Mouse (Mus musculus) thymus, postnatal 36 days (tissue): ENCODE measurements at regions not wholly inside any gene's neighbourhood (a gene's known extent, or its start where the extent isn't known, plus 50 kb on each side); places are given as distances from the start of the nearest gene placed in this dataset.
"Not testable (repeated sequence)": the region's sequence is repeated elsewhere in the genome, so short reads cannot be mapped to it uniquely, and the experiment has no call there.

Experiments used
- DNase-seq, 2 experiments: peaks; one replicate each; pipeline ENCODE4 v3.0.0; 2022; ENCODE audit warnings: mixed read lengths in 2 of 2

DNA sequence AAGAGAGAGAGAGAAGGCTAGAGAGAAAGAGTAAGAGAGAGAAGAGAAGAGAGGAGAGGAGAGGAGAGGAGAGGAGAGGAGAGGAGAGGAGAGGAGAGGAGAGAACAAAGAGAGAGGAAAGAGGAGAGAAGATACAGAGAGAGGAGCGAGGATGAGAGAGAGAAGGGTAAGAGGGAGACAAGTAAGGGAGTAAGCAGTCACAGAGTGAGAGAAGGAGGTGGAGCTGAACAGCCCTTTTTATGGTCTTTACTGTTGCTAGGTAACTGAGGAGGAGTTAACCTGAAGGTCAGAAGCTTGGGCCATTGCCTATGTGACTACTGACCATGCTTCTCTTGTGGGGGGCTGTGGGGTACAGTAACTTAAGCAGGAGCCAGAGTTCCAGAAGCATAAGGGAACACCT is 430.2 kb downstream of the 1190002N15Rik start:
- not testable (repeated sequence) for DNase-seq

DNA sequence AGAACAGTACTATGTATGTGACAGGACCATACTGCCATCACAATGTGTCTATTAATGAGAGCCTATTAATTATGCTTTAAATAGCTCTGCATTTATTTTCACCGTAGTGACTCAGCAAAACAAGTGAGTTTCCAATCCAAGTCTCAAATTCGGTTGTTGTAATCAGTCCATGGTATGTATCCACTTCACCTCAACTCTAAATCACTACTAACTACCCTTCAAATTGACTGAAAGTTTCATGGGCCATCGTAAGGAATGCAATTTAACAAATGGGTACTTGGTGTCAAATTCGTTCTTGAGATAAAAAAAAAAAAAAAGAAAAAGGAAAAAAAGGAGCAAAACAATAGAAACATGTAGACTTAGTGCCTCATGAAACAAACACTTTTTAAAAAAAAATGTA is 433.2 kb downstream of the 1190002N15Rik start:
- DNase-seq, result no peak

DNA sequence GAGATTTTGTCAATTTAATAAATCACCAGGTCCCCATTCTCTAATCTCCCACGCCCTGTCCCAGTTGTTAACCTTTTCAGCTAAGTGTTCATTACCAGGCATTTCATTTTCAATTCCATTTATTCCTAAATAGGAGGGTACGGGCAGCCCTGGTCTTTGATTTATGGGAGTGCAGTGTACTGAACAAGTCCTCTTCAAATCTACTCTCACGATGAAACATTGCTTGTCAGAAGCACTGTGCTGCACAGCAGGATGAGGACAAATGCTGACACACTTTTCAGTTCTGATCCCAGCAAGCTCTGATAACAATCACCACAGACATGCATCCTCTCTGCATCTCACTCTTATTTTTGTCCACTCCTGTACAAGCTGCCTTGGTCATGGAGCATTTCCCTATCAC is 435.9 kb downstream of the 1190002N15Rik start:
- DNase-seq, result no peak

DNA sequence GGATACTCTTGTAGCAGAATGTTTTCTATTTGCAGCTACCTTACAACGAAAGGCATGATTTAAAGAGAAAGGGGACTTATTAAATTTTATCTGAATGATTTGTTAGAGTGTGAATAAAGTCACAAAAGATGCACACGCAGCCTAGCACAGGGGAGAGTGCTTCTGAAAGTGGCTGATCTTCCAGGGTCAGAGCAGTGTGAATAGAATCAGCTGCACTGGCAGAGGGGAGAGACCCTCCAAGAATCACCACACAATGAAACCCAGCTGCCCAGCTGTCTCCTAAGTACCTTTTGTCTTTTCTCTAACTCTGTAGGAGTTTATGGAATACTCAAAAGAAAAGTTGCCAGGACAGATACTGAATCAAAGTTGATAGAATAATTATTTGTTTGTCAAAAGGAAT is 443.1 kb downstream of the 1190002N15Rik start:
- no peak for DNase-seq

DNA sequence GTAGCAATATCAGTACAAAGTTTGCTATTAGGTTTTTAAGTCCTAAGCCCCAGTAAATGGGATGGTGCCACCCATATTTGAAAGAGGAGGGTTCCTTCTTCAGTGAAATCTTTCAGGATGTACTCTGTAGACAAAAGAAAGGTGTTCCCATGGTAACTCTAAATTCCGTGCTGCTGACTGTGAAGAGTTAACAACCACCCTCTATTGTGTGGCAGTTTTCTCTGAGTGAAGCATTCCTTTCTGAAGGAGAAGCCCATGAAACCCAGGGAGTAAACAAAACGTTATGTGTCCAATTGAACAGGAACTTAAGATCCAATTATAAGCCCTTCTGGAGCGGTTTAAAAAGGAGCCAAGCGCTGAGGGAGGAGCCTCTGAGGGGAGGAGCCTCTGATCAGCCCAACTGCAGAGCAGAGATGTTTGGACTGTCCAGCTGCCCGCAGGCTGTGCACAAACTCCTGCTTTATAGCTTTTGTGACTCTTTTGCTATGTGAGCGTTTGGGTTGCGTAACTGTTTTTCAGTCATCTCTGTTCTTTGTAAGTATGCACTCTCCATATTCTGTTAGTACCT is 446.1 kb downstream of the 1190002N15Rik start:
- no peak for DNase-seq

DNA sequence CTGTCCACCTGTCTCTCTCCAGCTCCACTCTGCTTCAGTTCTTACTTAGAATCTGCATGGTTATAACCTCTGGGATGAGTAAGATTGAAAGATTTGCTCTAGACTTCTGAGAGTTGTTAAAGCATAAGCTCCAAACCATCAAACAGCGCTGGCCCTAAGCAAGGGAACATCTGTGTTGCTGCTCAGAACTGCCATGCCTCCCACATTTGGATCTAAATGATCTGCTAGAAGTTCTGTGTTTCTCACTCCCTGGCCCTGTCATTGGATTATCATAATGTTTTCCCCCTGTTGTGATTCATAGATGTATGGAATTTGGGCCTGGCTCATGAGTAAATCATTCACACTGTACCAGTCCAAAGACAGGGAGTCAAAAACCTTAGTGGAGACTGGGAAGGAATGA is 448.1 kb downstream of the 1190002N15Rik start:
- DNase-seq, result no peak

DNA sequence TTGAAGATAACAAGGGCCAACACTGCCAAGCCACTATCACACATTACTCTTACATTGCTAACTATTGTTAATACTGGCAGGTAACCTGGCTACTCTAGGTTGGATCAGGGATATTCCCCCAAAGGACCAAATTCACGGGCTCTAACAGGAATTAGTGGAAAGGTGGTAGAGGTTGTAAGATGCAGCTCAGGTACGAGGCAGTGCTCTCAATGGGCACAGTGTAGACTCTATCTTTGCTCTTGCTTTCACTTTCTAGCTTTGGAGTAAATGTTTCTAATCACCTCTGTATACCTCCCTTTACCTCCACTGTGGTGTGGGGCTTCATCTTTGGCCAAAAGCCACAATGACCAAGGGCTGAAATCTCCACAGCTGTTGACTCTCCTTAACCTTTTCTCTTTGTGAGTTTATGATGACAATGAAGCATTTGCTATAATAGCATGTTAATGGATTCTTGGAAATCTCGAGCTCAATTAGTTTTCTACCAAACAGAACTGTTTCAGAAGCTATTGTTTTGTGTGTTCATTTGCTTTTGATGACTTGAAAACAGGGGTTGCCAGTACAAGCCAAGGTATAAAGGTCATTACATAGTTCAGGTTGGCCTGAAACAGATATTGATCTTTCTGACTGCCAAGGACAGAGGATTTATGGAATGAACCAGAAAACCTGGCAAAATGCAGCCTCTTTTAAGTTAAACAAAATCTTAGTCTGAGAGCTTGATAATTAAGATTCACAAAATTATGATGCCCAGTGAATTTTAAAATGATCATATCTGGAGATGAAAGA is 454.1 kb downstream of the 1190002N15Rik start:
- DNase-seq, result no peak

DNA sequence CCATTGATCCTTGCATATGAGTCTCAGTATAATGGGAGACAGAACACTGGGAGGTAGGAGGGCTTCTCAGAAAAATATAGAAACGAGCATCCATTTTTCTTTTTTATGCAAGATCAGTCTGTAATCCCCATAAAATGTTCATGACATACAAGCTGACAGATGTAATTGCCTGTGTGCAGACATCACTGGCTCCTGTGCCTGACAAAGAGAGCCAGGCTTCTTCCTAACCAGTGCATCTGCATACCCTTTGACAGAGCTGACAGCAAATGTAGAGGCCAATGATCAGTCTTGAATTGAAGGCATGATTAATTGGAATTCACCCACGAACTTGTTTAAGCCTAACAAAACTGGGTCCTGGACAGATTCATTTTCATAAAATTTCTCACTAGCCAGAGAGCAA is 463.0 kb downstream of the 1190002N15Rik start:
- no peak for DNase-seq

DNA sequence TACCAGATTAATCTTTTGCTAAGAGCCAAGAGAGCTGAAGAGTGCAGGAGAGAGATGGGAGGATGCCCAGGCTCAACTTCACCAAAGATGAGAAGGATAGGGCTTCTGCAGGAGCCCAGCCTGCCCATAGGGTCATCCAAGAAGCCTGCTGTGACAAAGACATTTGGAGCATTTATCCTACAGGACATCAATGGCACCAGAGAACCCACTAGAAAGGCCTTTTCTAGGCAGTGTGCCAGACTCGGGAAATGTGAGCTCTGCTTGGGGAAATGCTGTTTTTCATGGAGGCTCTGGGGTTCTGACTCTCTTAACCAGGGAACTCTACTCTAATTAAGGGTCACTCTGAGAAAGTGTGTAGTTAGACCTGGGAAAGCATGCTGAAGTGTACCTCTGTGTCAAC is 470.8 kb downstream of the 1190002N15Rik start:
- DNase-seq, result no peak

DNA sequence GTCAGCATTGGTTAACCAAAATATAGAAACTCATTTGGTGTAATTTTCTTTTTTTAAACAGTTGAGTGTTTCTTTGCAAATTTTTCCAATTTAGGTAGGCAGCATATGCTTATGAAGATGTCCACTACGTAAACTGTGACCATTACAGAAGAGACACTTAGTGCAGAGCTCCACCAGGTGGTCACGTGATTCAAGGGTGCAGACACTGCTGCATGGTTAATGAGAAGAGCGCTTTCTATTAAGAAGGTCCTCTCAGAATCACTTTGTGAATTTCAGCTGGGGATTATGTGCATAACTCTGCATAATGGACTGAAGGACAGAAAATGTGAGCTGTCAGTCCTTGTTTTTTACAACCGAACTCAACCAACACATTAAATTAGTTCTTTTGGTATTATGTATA is 484.7 kb downstream of the 1190002N15Rik start:
- DNase-seq, result no peak

DNA sequence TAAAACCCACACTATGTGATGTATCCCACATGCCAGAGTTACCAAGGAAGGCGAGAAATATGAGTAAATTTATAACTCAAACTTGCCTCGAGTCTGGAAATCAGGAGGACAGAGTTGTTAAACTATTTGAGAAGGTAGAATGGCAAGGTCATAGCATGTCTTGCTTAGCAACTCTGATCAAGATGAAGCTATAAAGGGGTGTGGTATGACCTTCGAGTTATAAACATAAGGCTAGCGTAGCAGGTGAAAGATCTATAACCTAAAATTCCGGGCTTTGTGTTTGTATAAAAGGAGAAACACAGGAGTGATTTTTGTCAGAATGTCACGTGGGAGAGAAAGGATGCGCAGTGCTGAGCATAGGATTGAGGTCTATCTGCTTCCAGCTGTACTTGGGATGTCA is 490.0 kb downstream of the 1190002N15Rik start:
- DNase-seq, result no peak

DNA sequence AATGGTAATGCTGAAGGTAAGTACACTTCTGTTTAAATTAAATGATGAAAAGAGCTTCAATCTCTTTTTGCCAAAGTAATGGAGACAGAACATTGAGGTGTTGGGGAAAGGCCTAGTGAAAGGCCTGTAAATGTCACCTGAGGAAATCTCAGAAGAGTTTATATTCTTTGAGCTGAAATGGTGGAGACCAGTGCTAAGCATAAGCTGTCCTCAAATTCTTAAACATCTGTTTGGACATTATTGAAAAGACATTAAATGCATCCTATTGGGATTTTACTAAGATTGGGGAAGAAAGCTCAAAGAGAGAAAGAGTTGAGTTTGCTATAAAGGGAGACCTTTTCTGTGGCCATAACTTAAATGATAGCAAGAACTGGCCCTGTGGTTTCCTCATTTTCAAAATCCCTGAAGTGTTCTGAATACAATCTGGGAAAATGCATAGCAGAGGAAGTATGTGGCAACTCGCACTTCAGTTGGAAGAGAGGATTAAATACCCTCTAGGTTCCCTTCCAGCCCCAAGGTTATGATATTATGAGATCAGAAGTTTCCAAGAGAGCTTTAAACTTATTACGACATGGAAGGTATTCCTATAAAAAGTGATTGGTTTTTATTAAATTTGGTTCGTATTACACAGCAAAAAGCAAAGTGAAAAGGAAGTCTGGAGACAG is 492.3 kb downstream of the 1190002N15Rik start:
- DNase-seq, result no peak

DNA sequence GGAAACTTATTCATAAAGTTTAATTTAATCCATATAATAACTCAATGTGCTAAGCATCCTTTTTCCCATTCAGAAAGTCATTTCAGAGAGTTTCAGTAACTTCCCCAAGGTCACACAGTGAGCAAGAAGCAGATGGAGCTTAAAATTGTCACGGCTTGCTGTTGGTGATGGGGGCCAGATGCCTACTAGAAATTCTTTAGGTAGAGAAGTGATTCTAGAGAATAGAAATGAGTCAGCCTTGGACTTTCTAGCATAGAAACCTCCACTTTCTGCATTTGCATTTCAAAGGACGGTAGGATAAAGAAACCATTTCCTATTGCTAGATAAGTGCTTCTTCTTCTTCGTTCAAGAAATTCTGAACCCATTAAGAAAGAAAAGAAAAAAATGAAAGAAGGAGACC is 514.1 kb downstream of the 1190002N15Rik start:
- no peak for DNase-seq

DNA sequence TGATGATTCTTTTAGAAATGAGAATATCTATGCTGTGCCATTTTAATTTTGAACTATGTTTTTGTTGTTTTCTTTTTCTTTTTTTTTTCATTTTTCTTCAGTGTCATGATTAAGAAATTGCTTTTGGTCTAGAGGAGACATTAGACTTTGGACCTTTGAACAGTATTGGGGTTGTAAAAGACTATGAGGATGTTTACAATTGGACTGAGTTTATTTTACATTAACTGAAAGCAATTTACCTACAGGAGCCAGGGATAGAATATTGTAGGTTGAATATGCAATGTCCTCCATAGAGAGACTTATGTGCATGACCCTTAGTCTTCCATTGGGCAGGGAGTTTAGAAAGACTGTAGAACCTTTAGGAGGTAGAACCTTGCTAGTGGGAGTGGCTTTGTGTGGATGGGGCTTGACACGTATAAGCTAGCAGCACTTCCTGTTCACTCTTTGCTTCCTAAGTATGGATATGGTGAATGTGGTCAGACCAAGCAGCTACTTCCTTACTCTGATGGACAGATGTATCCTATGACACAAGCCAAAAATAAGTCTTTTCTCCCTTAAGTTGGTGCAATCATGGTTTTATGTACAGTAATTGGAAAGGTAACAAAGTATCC is 516.5 kb downstream of the 1190002N15Rik start:
- DNase-seq, result no peak

DNA sequence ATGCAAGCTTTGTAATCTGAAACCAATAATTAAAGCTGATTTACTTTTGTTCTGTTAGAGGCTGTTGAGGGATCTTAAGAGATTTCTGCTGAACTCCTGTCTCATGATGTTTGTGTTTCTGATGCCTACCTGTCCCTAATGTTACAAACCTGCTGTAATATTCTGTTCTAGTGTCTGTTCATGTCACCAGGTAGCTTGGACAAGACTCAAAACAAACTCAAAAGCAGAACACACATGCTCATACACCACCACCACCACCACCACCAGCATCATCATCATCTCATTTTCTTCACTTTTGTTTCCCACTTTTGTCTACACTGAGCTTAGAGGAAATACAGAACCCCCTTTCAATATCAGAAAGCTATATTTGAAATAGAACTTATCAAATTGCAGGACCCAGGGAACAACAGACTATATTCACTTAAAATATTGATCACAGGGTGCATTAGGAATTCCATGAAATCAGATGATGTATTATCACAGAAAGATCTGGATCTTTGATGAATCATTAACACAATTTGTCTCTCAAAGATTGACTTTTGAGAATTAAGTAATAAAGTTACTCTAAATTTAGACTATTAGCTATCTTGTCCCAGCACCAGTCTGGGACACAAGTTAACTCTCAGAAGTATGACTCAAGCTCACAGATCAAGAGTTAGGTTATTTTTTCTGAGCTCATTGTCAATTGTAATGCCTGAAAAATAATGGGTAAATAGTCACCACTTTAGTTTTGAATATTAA is 521.0 kb downstream of the 1190002N15Rik start:
- DNase-seq, result no peak

DNA sequence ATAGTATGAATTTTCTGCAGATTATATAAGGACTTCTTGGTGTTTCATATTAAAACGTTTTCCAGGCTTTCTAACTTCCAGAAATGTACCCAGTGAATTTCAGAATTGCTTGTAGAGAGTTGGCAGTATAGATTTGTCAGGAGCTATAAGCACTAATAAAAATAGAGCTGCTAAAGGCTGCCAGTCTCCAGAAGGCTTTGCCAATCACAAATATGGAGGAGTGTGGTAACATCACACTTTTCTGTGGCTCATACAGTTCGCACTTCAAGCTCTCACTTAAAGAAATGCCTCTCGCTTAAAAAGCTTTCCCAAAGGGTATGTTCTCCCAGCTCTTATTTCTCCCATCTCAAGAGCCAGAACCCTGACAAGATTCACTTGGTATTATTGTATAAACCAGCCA is 545.7 kb downstream of the 1190002N15Rik start:
- DNase-seq, result no peak

DNA sequence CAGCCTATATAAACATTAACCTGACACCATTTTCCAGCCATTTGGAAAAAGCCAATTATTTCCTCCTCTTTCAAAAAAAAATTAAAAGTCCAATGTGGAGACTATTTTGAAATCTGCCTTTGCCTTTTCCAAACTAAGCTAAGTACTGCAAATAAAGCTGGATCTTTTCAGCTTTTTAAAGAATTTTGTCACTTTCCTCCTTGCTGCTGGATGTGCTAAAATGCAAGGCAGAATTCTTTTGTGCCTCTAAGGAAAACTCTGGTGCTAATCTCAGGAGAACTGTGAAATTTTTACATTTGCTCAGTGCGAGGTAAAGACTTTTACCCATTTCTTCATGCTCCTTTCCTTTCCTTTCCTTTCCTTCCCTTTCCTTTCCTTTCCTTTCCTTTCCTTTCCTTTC is 546.7 kb downstream of the 1190002N15Rik start:
- DNase-seq, result no peak

DNA sequence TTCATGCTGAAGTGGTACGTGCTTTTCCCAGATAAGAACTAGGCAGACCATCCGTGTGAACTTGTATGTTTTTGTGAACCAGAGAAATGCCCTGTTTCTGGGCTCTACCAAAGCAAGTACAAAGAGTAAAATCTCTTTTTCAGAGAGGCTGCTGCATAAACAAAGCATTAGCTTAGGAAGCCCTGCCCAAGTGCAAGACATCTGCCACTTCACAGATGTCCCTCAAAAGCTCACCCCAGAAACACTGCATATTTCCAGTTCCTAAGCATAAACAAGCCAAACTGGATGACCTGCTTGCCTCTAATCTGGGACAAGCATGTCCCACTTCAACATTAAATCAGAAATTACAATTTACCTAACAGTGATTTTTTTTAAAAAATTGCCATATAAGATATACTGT is 556.7 kb downstream of the 1190002N15Rik start:
- no peak for DNase-seq

DNA sequence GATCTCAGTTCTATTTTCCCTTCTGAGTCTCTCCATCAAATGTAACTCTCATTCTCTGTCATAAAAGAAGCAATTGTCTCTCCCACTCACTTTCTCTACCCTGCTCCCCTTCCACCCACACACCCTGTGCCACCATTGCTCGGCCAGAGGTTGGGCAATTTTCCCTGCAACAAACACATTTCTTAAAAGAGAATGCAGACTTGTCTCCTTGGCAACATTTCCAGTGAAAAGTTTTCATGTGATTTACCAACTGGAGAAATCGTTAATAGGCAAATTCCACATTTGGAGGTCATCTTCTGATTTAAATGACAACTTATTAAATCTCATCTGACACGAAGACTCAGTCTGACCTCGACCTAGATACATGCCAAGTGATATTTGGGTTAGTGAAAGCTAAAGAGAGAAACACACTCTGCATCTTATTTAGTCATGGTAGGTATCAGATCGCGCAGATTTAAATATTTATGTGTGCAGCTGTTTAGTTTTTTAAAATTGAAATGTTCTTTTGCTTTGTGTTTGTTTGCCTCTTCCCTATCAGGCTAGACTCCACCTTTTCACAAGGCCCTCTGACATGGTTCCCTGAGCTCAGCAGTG is 568.1 kb downstream of the 1190002N15Rik start:
- DNase-seq, result no peak

DNA sequence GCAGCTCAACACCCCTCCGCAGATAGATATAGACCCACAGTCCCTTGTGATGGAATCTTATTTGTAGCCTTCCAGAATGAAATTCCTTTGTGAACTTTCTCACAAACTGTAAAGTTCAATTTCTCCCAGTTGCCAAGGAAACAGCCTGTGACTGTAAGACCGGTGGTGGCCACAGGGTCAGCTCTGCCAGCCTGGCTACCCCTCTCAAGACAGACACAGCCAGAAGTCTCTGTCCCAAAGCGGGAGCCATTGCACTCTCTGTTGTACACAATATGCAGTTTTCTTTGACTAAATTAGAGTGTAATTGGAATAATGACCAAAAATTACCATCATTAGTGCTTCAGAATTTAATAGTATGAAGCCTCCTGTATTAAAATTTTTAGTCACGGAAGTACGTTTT is 568.8 kb downstream of the 1190002N15Rik start:
- DNase-seq, result no peak

DNA sequence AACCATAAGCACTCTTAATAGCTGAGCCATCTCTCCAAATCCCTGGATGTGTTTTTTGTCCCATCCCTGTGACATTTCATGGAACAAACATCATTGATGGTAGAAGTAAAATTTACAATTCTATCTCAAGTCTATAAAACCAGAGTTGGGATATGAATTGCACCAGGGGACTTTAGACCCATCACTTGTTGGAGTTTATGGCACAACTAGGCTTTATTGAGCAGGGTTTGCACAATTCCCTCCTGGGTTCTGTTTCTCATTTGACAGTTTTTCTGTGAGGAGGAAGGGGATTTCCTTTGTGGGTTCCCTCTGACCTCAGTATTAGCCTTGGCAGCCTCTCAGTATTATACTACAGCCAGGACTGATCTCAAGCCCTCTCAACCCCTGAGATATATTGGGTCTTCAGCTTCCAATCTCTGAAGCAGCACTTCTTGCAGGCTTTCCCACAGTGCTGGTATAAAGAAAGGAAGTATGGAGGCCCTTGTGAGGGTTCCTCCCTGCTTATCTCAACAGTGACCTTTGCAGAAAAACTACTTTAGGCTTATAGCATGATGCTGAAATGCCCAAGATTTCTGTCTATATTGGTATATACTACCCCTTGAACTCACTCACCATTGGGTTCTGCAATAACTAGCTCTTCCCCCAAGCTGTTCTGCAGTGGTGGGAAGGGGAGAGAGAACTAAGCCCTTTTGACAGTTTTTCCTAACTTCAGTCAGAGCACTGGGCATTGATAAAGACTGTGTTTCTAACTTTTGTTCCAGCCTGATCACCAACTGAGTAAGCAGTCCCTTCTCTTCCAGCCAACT is 582.4 kb downstream of the 1190002N15Rik start:
- DNase-seq, result no peak

DNA sequence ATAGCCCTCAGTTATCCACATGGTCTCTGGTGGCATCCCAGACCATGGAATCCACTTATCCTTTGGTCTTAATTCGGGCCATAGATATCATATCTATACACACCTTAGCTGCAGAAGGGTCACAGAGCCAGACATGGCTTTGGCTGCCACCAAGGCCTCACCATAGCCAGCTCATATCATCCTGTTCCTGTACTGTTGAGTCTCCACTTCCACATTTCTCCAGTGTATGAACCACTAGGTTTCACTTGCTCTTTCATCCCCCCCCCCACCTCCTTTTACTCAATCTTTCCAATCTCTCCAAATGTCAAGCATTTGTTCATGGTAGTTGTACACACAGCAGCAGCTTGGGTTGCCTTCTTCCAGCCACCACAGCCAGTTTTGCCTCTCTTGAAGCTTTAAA is 589.2 kb downstream of the 1190002N15Rik start:
- no peak for DNase-seq
